Mouse (Mus musculus) heart, postnatal 36 days (tissue): Measurements from ENCODE around the gene Sla2. TPM values are rescaled to one million over a fixed set of nuclear protein-coding genes. Genes with fewer than 3 reads are reported as not detected.
"Not testable (repeated sequence)": the region's sequence is repeated elsewhere in the genome, so short reads cannot be mapped to it uniquely, and the experiment has no call there.

Experiments used
- DNase-seq, 2 experiments: peaks; one replicate each; pipeline ENCODE4 v3.0.0; 2021 to 2022
- intact Hi-C: fragments of 180-260 bp; cut with DNase I; formaldehyde crosslinking; loops from one replicate; pipeline ENCODE4 v1.15.1; 2025
- total RNA-seq, 2 experiments: library from RNA; stranded (reverse); gene quantifications; 2 replicates each; pipeline ENCODE4 v1.2.3; 2021

Sla2 gene
- total RNA-seq, 2 experiments from 2014 or later: not detected

GRCm38 (mm10) chr2:156870519-156870918 lies 16.5 kb downstream of the Sla2 start:
- DNase-seq: peak; percentile 34 to 55
- intact Hi-C loops: no loop called here

DNA sequence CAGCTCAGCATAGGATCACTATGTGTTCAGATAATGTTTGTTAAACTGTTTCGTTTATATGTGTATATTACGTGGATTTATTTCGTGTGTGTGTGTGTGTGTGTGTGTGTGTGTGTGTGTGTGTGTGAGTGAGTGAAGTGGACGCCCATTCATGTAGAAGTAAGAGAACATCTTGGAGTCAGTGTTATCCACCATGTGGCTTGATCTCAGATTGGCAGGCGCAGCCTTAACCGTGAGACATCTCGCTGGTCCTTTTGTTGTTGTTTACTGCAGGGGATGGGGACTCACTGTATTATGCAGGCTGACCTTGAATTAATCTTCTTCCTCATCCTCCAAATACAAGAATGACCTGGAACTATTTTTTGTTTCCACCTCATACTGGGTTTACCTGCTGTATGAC lies 17.4 kb downstream of the Sla2 start:
- intact Hi-C loops: no loop called here
- DNase-seq: no peak

DNA sequence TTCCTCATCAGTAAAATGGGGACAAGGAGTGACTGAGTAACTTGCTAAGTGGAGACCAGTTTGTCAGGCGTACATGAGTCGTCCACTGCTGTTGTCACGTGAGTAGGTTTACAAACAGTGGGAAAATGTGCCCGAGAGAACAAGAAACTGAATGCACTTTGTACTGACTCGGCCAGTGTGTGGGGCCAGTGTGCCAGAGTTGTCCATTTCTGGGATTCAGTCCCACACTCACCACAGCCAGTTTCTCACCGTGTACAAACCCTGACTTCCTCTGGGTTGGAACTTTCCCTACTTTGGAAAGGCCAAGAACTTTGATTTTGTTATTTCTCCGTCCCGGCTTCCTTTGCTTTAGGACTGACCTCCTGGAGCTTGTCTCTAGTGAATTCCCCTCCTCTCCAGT lies 18.0 kb downstream of the Sla2 start:
- intact Hi-C loops: no loop called here
- peak in 1 of 2 experiments; percentile 21 for DNase-seq

- intact Hi-C loops: loop anchor here (5.0 kb wide), 1 partner anchor 317 kb away; the partner anchor contains the start of gene Aar2
- DNase-seq: no peak
Observed at GRCm38 (mm10) chr2:156864481-156864880, 22.5 kb downstream of the Sla2 start.

- DNase-seq: peak; percentile 39 to 42
Observed at GRCm38 (mm10) chr2:156863487-156864160, 23.4 kb downstream of the Sla2 start.

GRCm38 (mm10) chr2:156862772-156863486 lies 24.1 kb downstream of the Sla2 start, which contains the start of gene Rab5if:
Gene Rab5if (plus strand): TSS chr2:156863128.
- intact Hi-C loops: loop anchor here (5.0 kb wide), 1 partner anchor 316 kb away; the partner anchor contains the start of gene Aar2
- peak; percentile 98 to 99 for DNase-seq

More at GRCm38 (mm10) chr2:156863487-156864160, 23.4 kb downstream of the Sla2 start:
- intact Hi-C loops: loop anchor here (5.0 kb wide), 1 partner anchor 316 kb away; the partner anchor contains the start of gene Aar2

DNA sequence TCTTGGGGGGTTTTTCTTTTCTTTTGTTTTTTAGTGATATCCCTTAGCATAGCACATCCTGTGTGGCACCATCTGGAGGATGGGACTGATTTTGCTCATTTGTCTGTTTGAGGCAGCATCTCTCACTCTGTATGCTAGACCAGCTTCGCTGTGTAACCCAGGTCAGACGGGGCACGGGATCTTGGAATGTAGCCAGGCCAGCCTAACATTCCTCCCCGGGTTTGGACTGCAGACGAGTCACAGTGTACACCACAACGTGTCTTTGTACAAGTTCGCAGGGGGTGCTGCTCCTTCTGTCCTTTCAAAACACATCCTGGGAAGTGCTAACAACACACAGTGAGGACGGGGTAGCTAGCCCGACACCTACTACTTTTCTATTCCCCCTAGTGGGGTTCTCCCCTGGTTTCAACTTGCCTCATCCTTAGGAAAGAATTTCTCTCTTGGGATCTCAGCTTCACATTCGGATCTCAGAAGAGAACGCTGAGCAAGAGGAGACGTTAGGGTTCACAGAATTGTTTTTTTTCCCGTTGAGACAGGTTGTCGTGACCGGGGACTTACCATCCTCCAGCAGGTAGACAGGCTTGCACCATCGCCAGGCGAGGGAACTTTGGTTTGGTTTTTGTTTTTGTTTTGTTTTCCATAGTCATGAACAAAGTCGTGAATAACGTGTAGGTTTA lies 24.8 kb downstream of the Sla2 start:
- intact Hi-C loops: loop anchor here (5.0 kb wide), 1 partner anchor 315 kb away; the partner anchor contains the start of gene Aar2
- DNase-seq: peak; percentile 29 to 39

DNA sequence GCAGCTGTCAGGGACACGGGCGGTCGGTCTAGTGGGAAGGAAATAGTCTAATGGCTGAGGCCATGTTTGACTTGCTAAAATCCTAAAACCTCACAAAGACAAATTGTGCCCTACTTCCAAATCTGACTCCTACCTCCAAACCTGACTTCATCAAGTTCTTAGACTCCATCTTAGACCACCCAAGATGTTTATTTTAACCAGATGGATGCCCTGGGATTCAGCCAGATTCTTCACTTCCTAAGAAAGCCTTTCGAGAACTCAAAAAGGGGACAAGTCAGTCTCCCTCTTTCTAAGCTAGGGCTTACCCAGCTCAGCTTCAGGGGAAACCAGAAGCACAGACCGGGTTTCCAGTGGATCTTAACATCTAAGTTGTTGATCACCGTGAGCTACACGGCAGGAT lies 28.3 kb downstream of the Sla2 start:
- intact Hi-C loops: loop anchor here (5.0 kb wide), 1 partner anchor 126 kb away; no protein-coding TSS in a partner anchor
- no peak for DNase-seq

GRCm38 (mm10) chr2:156857835-156858234 lies 29.2 kb downstream of the Sla2 start, which contains the start of gene 4930518I15Rik:
Gene 4930518I15Rik (minus strand): TSS chr2:156857946.
- DNase-seq: no peak
- intact Hi-C loops: loop anchor here (5.0 kb wide), 1 partner anchor 126 kb away; no protein-coding TSS in a partner anchor

DNA sequence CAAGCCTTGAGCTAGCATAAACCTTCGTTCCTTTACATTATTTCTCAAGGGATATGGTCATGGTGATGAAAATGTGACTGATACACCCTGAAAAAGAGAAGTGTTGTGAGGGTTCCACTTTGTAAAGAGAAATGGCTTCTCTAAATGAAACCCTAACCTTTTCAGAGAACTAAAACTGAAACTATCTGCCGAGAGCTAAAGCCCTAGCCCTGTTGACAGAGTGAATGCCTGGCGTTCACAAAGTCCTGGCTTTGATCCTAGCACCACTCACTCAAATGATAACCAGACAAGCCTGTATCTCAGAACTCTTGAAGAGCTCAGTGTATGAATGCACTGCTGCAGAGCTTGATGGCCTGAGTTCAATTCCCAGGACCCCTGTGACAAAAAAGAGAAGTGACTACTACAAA lies 29.6 kb downstream of the Sla2 start:
- DNase-seq: no peak
- intact Hi-C loops: loop anchor here (5.0 kb wide), 1 partner anchor 125 kb away; no protein-coding TSS in a partner anchor

- DNase-seq: no peak
- intact Hi-C loops: loop anchor here (5.0 kb wide), 1 partner anchor 124 kb away; no protein-coding TSS in a partner anchor
Observed at GRCm38 (mm10) chr2:156856311-156856710, 30.7 kb downstream of the Sla2 start.

GRCm38 (mm10) chr2:156853999-156854771 lies 32.8 kb downstream of the Sla2 start:
- DNase-seq: peak; percentile 28 to 32
- intact Hi-C loops: loop anchor here (1.0 kb wide), 1 partner anchor 45 kb away; no protein-coding TSS in a partner anchor

GRCm38 (mm10) chr2:156853584-156853983 lies 33.4 kb downstream of the Sla2 start:
- intact Hi-C loops, DNase-seq: not testable (repeated sequence)

DNA sequence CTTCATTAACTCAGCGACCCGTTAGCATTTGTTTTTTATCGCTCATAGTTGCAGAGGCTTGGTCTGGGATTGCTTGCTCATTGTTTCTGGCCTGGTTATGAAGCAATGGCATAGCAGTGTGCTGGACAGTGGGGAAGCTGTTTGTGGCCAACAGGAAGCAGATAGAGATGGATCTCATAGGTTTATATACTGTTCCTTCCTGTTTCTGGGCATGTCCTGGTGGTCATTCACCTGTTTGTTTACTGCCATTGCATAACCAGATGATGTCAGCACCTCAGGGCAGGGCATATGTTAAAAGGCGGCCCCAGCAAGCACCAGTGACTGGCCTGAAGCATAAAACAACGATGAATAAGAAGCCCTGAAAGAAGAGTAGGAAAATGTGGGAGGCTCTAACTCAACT lies 36.5 kb downstream of the Sla2 start:
- intact Hi-C loops: no loop called here
- DNase-seq: no peak

DNA sequence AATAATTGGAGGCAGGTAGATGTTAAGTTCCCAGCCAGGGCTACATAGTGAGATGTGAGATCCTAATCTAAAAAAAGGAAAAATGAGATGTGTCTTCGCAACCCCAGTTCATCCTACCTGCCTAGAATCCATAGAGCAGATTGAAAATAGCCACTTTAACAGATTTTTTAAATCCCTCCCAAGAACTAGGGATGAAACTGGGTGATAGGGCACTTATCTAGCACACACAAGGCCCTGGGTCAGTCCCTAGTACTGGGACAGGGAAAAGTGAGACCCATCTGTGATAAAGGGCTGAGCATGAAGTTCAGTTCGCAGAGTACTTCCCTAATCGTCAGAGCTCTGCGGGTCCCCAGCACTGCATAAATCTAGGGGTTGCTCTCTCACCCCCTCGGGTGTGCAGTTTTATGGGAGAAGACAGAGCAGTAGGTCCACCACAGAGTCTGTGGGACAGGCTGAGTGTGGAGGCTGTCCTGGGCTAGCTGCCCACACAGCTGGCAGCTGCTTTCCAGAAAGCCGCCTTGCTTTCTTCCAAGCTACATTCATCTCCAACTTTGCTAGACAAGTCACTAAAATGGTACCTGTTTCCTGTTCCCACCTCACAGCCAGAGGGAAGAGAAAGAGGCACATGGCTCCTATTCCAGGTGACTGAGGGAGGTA lies 38.3 kb downstream of the Sla2 start:
- intact Hi-C loops: no loop called here
- no peak for DNase-seq

- intact Hi-C loops: no loop called here
- no peak for DNase-seq
Observed at GRCm38 (mm10) chr2:156847653-156848052, 39.3 kb downstream of the Sla2 start.

GRCm38 (mm10) chr2:156844715-156845114 lies 42.3 kb downstream of the Sla2 start:
- no peak for DNase-seq
- intact Hi-C loops: no loop called here

- no peak for DNase-seq
- intact Hi-C loops: no loop called here
Observed at GRCm38 (mm10) chr2:156843331-156843730, 43.7 kb downstream of the Sla2 start.

GRCm38 (mm10) chr2:156842711-156843110 lies 44.3 kb downstream of the Sla2 start:
- intact Hi-C loops: no loop called here
- no peak for DNase-seq
